Mouse (Mus musculus) limb, embryonic 14.5 days (tissue): ENCODE results near the gene Sh2d3c. TPM values are rescaled to one million over a fixed set of nuclear protein-coding genes. Genes with fewer than 3 reads are reported as not detected.

Experiments used
- ATAC-seq: fragments of 200-750 bp; cut with Nextera tagmentation; 2 replicates; pipeline ENCODE4 v1.8.0; 2017; ENCODE audit warnings: low read depth, moderate number of reproducible peaks, moderate TSS enrichment; ENCODE audit not compliant: low FRiP score
- DNase-seq: peaks from one replicate; pipeline ENCODE4 v3.0.0-alpha.2; 2015; ENCODE audit warnings: low spot score
- H3K27ac ChIP-seq: fragments of 300-500 bp; sonication (generic); replicated peaks from 2 replicates; pipeline ENCODE4 v1.5.1; 2014; ENCODE audit warnings: low read depth, mild to moderate bottlenecking, low read length, moderate library complexity, mixed read lengths
- H3K27me3 ChIP-seq: fragments of 300-500 bp; sonication (generic); 2 replicates; pipeline ENCODE4 v1.6.1; 2014; ENCODE audit warnings: low read length, mixed read lengths; ENCODE audit not compliant: control insufficient read depth, insufficient read depth
- H3K36me3 ChIP-seq: fragments of 300-500 bp; sonication (generic); 2 replicates; pipeline ENCODE4 v1.6.1; 2014; ENCODE audit warnings: mild to moderate bottlenecking, low read length, moderate library complexity, mixed read lengths; ENCODE audit not compliant: control insufficient read depth, insufficient read depth
- H3K4me1 ChIP-seq: fragments of 300-500 bp; sonication (generic); 2 replicates; pipeline ENCODE4 v1.6.1; 2014; ENCODE audit warnings: antibody characterized with exemption, low read length, mixed read lengths; ENCODE audit not compliant: control insufficient read depth, insufficient read depth
- H3K4me2 ChIP-seq: fragments of 300-500 bp; sonication (generic); replicated peaks from 2 replicates; pipeline ENCODE4 v1.6.1; 2014; ENCODE audit warnings: low read depth, mild to moderate bottlenecking, low read length, moderate library complexity; ENCODE audit not compliant: severe bottlenecking
- H3K4me3 ChIP-seq: fragments of 300-500 bp; sonication (generic); replicated peaks from 2 replicates; pipeline ENCODE4 v1.5.1; 2014; ENCODE audit warnings: low read length
- H3K9ac ChIP-seq: fragments of 300-500 bp; sonication (generic); 2 replicates; pipeline ENCODE4 v1.6.1; 2014; ENCODE audit warnings: mild to moderate bottlenecking, low read depth, low read length, moderate library complexity; ENCODE audit not compliant: severe bottlenecking
- H3K9me3 ChIP-seq: fragments of 300-500 bp; sonication (generic); 2 replicates; pipeline ENCODE4 v1.6.1; 2016; ENCODE audit warnings: low read length; ENCODE audit not compliant: control insufficient read depth
- POLR2A ChIP-seq: fragments of 200-500 bp; IDR thresholded peaks from 2 replicates; pipeline ENCODE4 v1.8.0; 2012; ENCODE audit warnings: inconsistent platforms, mild to moderate bottlenecking, moderate library complexity, borderline replicate concordance; ENCODE audit not compliant: insufficient read depth, insufficient read length; ENCODE audit errors: extremely low read depth
- WGBS: fragments of 180-500 bp; shearing (Covaris S2); extraction: QIAGEN DNeasy Blood & Tissue Kit; methylation state at CpG from one replicate; pipeline ENCODE4 v1.1.7; 2014; 5-methylcytosine and 5-hydroxymethylcytosine counted together
- polyA plus RNA-seq, 2 experiments: library from polyadenylated mRNA; depleted of rRNA in 1 of 2; stranded (reverse) in 1 of 2; unstranded in 1 of 2; fragments of >200 nt; fragmentation: Nextera tagmentation in 1 of 2; extraction: Ambion mirVana in 1 of 2; gene quantifications; 2 replicates each; pipeline versions ENCODE4 v1.2.1 to v1.2.3; 2012 to 2014

Gene Sh2d3c
- polyA plus RNA-seq, 2 experiments, result 18.5 to 36.8 TPM

GRCm38 (mm10) chr2:32699680-32700079 lies 21.2 kb upstream of the Sh2d3c start:
- no peaks in the 10 kb centered on the region for H3K4me1 ChIP-seq
- WGBS, result 80% methylated on average over 6 of the region's 6 CpGs

DNA sequence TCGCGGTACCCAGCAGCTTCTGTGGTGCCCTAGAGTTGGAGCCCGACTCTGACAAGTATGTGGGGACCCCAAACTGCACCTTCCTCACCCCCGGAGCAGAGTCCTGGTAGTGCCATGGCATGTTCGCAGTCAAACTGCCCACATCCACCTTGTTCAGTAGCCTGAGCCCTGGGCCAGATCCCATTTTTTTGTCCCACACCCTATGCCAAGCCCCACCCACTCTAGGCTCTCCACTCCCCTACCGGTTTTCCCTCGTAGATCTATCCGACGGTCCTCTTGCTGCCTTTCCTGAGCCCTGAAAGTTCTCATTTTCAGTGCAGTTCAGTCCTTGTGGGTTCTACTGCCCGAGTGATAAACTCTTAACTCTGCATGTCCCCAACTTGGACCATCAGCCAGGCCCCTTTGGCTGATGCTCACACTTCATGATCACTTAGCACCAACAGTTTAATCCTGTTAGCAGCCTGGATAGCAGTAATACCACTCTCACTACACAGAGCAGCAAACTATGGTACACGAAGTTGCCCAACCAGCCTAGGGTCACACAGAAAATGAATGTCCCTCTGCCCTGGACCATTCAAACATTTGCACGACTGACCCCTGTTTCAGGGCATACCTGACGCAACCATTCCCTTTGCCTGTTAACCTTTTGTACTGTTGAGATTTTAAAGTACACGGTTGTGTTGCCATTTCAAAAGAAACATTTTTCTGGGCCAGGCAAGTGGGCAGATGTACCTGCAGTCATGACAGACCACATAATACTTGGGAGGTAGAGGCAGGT lies 19.7 kb upstream of the Sh2d3c start:
- peaks cover 34% of the 10 kb centered on the region for H3K36me3 ChIP-seq
- ATAC-seq (no peak), DNase-seq (no peak)
- H3K27me3 ChIP-seq, result no peaks in the 10 kb centered on the region
- no peak overlapping the region for H3K9ac ChIP-seq
- H3K4me2 ChIP-seq, result no peak overlapping the region
- no peaks in the 10 kb centered on the region for H3K9me3 ChIP-seq
- H3K4me1 ChIP-seq, result no peaks in the 10 kb centered on the region
- no peak overlapping the region for H3K4me3 ChIP-seq
- WGBS, result 83% methylated on average over 14 of the region's 14 CpGs
- no peak for TF ChIP-seq POLR2A
- no peak overlapping the region for H3K27ac ChIP-seq

More at GRCm38 (mm10) chr2:32699680-32700079, 21.2 kb upstream of the Sh2d3c start:
- ATAC-seq (no peak), DNase-seq (no peak)
- no peak for TF ChIP-seq POLR2A
- Histone ChIP-seq H3K36me3 (peaks cover 19% of the 10 kb centered on the region), H3K9me3 (no peaks in the 10 kb centered on the region), H3K4me2 (no peak overlapping the region), H3K4me3 (no peak overlapping the region), H3K27ac (no peak overlapping the region), H3K9ac (no peak overlapping the region), H3K27me3 (no peaks in the 10 kb centered on the region)

DNA sequence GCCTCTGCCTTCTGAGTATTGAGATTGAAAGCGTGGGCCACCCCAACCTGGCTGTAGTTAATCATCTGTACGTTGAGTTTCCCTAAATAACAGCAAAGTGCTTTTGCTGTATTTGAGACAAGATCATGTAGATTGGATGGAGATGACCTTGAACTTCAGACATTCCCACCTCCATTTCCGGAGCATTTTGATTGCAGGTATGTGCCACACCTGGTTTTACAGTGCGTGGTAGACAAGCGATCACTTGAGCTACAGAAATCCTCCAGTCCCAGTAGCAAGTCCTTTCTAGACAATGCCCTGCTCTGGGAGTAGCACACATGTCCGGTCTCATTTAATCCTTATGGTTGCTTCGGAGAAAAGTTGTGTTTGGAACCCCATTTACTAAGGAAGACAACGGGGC lies 17.8 kb upstream of the Sh2d3c start:
- 93% methylated on average over 8 of the region's 8 CpGs for WGBS
- H3K27ac ChIP-seq, result no peak overlapping the region
- no peak overlapping the region for H3K4me3 ChIP-seq
- H3K27me3 ChIP-seq, result no peaks in the 10 kb centered on the region
- no peak overlapping the region for H3K9ac ChIP-seq
- ATAC-seq, result no peak
- DNase-seq, result no peak
- TF ChIP-seq POLR2A, result no peak
- no peaks in the 10 kb centered on the region for H3K9me3 ChIP-seq
- no peak overlapping the region for H3K4me2 ChIP-seq
- no peaks in the 10 kb centered on the region for H3K4me1 ChIP-seq
- H3K36me3 ChIP-seq, result peaks cover 52% of the 10 kb centered on the region

GRCm38 (mm10) chr2:32704021-32704421 lies 16.8 kb upstream of the Sh2d3c start, which contains the start of gene Fpgs:
Gene Fpgs (minus strand): TSS chr2:32704145.
- 82% methylated on average over 2 of the region's 2 CpGs for WGBS
- H3K9ac ChIP-seq, result no peak within 1 kb of the TSS
- DNase-seq, result no peak
- H3K4me2 ChIP-seq, result no peak within 1 kb of the TSS
- H3K36me3 ChIP-seq, result peaks cover 62% of the 10 kb centered on the region
- no peak for ATAC-seq
- H3K27ac ChIP-seq, result no peak within 1 kb of the TSS
- H3K9me3 ChIP-seq, result no peaks in the 10 kb centered on the region
- H3K27me3 ChIP-seq, result no peaks in the 10 kb centered on the region
- no peak within 1 kb of the TSS for H3K4me3 ChIP-seq
- TF ChIP-seq POLR2A, result no peak
- no peaks in the 10 kb centered on the region for H3K4me1 ChIP-seq

GRCm38 (mm10) chr2:32705018-32705417 lies 15.8 kb upstream of the Sh2d3c start:
- Histone ChIP-seq H3K4me2 (no peak overlapping the region), H3K27me3 (no peaks in the 10 kb centered on the region), H3K27ac (no peak overlapping the region), H3K4me1 (no peaks in the 10 kb centered on the region), H3K9ac (no peak overlapping the region), H3K36me3 (peaks cover 72% of the 10 kb centered on the region), H3K4me3 (no peak overlapping the region), H3K9me3 (no peaks in the 10 kb centered on the region)
- ATAC-seq, result no peak
- no peak for TF ChIP-seq POLR2A
- WGBS, result 88% methylated on average over 7 of the region's 7 CpGs
- DNase-seq, result no peak

GRCm38 (mm10) chr2:32706971-32707370 lies 13.9 kb upstream of the Sh2d3c start:
- Histone ChIP-seq H3K4me1 (peaks cover 7% of the 10 kb centered on the region; the same call in 1 of the 2 replicates), H3K36me3 (peaks cover 84% of the 10 kb centered on the region), H3K9ac (no peak overlapping the region), H3K27ac (no peak overlapping the region), H3K4me3 (no peak overlapping the region), H3K27me3 (no peaks in the 10 kb centered on the region), H3K9me3 (no peaks in the 10 kb centered on the region), H3K4me2 (no peak overlapping the region)
- WGBS, result 88% methylated on average over 6 of the region's 6 CpGs
- no peak for ATAC-seq
- TF ChIP-seq POLR2A, result no peak
- no peak for DNase-seq
